Mouse (Mus musculus) limb, embryonic 14.5 days (tissue): ENCODE data around the gene Hist2h2bb. TPM values are rescaled to one million over a fixed set of nuclear protein-coding genes. Genes with fewer than 3 reads are reported as not detected.

Experiments
- ATAC-seq: fragments of 200-750 bp; cut with Nextera tagmentation; 2 replicates; pipeline ENCODE4 v1.8.0; 2017; ENCODE audit warnings: low read depth, moderate number of reproducible peaks, moderate TSS enrichment; ENCODE audit not compliant: low FRiP score
- DNase-seq: peaks from one replicate; pipeline ENCODE4 v3.0.0-alpha.2; 2015; ENCODE audit warnings: low spot score
- H3K27ac ChIP-seq: fragments of 300-500 bp; sonication (generic); replicated peaks from 2 replicates; pipeline ENCODE4 v1.5.1; 2014; ENCODE audit warnings: low read depth, mild to moderate bottlenecking, low read length, moderate library complexity, mixed read lengths
- H3K27me3 ChIP-seq: fragments of 300-500 bp; sonication (generic); 2 replicates; pipeline ENCODE4 v1.6.1; 2014; ENCODE audit warnings: low read length, mixed read lengths; ENCODE audit not compliant: control insufficient read depth, insufficient read depth
- H3K36me3 ChIP-seq: fragments of 300-500 bp; sonication (generic); 2 replicates; pipeline ENCODE4 v1.6.1; 2014; ENCODE audit warnings: mild to moderate bottlenecking, low read length, moderate library complexity, mixed read lengths; ENCODE audit not compliant: control insufficient read depth, insufficient read depth
- H3K4me1 ChIP-seq: fragments of 300-500 bp; sonication (generic); 2 replicates; pipeline ENCODE4 v1.6.1; 2014; ENCODE audit warnings: antibody characterized with exemption, low read length, mixed read lengths; ENCODE audit not compliant: control insufficient read depth, insufficient read depth
- H3K4me2 ChIP-seq: fragments of 300-500 bp; sonication (generic); replicated peaks from 2 replicates; pipeline ENCODE4 v1.6.1; 2014; ENCODE audit warnings: low read depth, mild to moderate bottlenecking, low read length, moderate library complexity; ENCODE audit not compliant: severe bottlenecking
- H3K4me3 ChIP-seq: fragments of 300-500 bp; sonication (generic); replicated peaks from 2 replicates; pipeline ENCODE4 v1.5.1; 2014; ENCODE audit warnings: low read length
- H3K9ac ChIP-seq: fragments of 300-500 bp; sonication (generic); 2 replicates; pipeline ENCODE4 v1.6.1; 2014; ENCODE audit warnings: mild to moderate bottlenecking, low read depth, low read length, moderate library complexity; ENCODE audit not compliant: severe bottlenecking
- H3K9me3 ChIP-seq: fragments of 300-500 bp; sonication (generic); 2 replicates; pipeline ENCODE4 v1.6.1; 2016; ENCODE audit warnings: low read length; ENCODE audit not compliant: control insufficient read depth
- POLR2A ChIP-seq: fragments of 200-500 bp; IDR thresholded peaks from 2 replicates; pipeline ENCODE4 v1.8.0; 2012; ENCODE audit warnings: inconsistent platforms, mild to moderate bottlenecking, moderate library complexity, borderline replicate concordance; ENCODE audit not compliant: insufficient read depth, insufficient read length; ENCODE audit errors: extremely low read depth
- WGBS: fragments of 180-500 bp; shearing (Covaris S2); extraction: QIAGEN DNeasy Blood & Tissue Kit; methylation state at CpG from one replicate; pipeline ENCODE4 v1.1.7; 2014; 5-methylcytosine and 5-hydroxymethylcytosine counted together
- microRNA-seq: library from miRNA; unstranded; fragments of <30 nt; microRNA quantifications from one replicate; pipeline ENCODE4, GENCODE M21; 2016
- polyA plus RNA-seq, 2 experiments: library from polyadenylated mRNA; depleted of rRNA in 1 of 2; stranded (reverse) in 1 of 2; unstranded in 1 of 2; fragments of >200 nt; fragmentation: Nextera tagmentation in 1 of 2; extraction: Ambion mirVana in 1 of 2; gene quantifications; 2 replicates each; pipeline versions ENCODE4 v1.2.1 to v1.2.3; 2012 to 2014

Hist2h2bb gene
- polyA plus RNA-seq, 2 experiments: 14.3 to 16.1 TPM

- H3K4me2 ChIP-seq: no peak overlapping the region
- TF ChIP-seq POLR2A: no peak
- H3K27me3 ChIP-seq: no peaks in the 10 kb centered on the region
- 65% methylated on average over 8 of the region's 8 CpGs for WGBS
- DNase-seq (no peak), ATAC-seq (no peak)
- H3K27ac ChIP-seq: no peak overlapping the region
- no peak overlapping the region for H3K9ac ChIP-seq
- H3K36me3 ChIP-seq: no peaks in the 10 kb centered on the region
- H3K9me3 ChIP-seq: no peaks in the 10 kb centered on the region
- no peak overlapping the region for H3K4me3 ChIP-seq
- H3K4me1 ChIP-seq: no peaks in the 10 kb centered on the region
Measured at GRCm38 (mm10) chr3:96312341-96313098, 43.0 kb downstream of the Hist2h2bb start.

Small RNAs within 50 kb of the gene (microRNA-seq; reads per million reads assigned to microRNA genes)
- not detected for gene Gm44492
- not detected for gene Gm47311
- not detected for gene Gm47313

Other genes starting within 250 kb of the Hist2h2bb start
- gene Vps45, start 211.3 kb upstream of the Hist2h2bb start, polyA plus RNA-seq (2012; rRNA removed): 13.8 and 16.5 TPM in 2 replicates
- 26.9 and 27.0 TPM in 2 replicates for gene Vps45, start 211.3 kb upstream of the Hist2h2bb start, polyA plus RNA-seq (2014; fragmentation: Nextera tagmentation; extraction: Ambion mirVana)
- gene Otud7b, start 165.2 kb upstream of the Hist2h2bb start, polyA plus RNA-seq (2012; rRNA removed): 14.0 and 14.3 TPM in 2 replicates
- 20.9 and 24.7 TPM in 2 replicates for gene Otud7b, start 165.2 kb upstream of the Hist2h2bb start, polyA plus RNA-seq (2014; fragmentation: Nextera tagmentation; extraction: Ambion mirVana)
- gene Mtmr11, start 107.7 kb upstream of the Hist2h2bb start, polyA plus RNA-seq (2012; rRNA removed): 42.9 and 44.9 TPM in 2 replicates
- 27.5 and 34.1 TPM in 2 replicates for gene Mtmr11, start 107.7 kb upstream of the Hist2h2bb start, polyA plus RNA-seq (2014; fragmentation: Nextera tagmentation; extraction: Ambion mirVana)
- 126 and 185 TPM in 2 replicates for gene Sf3b4, start 97.4 kb upstream of the Hist2h2bb start, polyA plus RNA-seq (2012; rRNA removed)
- 173 and 179 TPM in 2 replicates for gene Sf3b4, start 97.4 kb upstream of the Hist2h2bb start, polyA plus RNA-seq (2014; fragmentation: Nextera tagmentation; extraction: Ambion mirVana)
- gene Sv2a, start 88.6 kb upstream of the Hist2h2bb start, polyA plus RNA-seq (2012; rRNA removed): 13.2 and 13.8 TPM in 2 replicates
- 3.6 and 3.8 TPM in 2 replicates for gene Sv2a, start 88.6 kb upstream of the Hist2h2bb start, polyA plus RNA-seq (2014; fragmentation: Nextera tagmentation; extraction: Ambion mirVana)
- 38.8 and 43.9 TPM in 2 replicates for gene Bola1, start 50.0 kb upstream of the Hist2h2bb start, polyA plus RNA-seq (2012; rRNA removed)
- 47.7 and 60.2 TPM in 2 replicates for gene Bola1, start 50.0 kb upstream of the Hist2h2bb start, polyA plus RNA-seq (2014; fragmentation: Nextera tagmentation; extraction: Ambion mirVana)
- gene Hist2h2ab, start 49.9 kb upstream of the Hist2h2bb start, polyA plus RNA-seq (2012; rRNA removed): 1.7 and 2.7 TPM in 2 replicates
- 0.99 and 1.3 TPM in 2 replicates for gene Hist2h2ab, start 49.9 kb upstream of the Hist2h2bb start, polyA plus RNA-seq (2014; fragmentation: Nextera tagmentation; extraction: Ambion mirVana)
- gene Hist2h2ac, start 48.9 kb upstream of the Hist2h2bb start, polyA plus RNA-seq (2012; rRNA removed): 11.8 and 14.2 TPM in 2 replicates
- 7.0 and 8.9 TPM in 2 replicates for gene Hist2h2ac, start 48.9 kb upstream of the Hist2h2bb start, polyA plus RNA-seq (2014; fragmentation: Nextera tagmentation; extraction: Ambion mirVana)
- 8.5 TPM in 2 replicates for gene Hist2h2be, start 48.6 kb upstream of the Hist2h2bb start, polyA plus RNA-seq (2012; rRNA removed)
- gene Hist2h2be, start 48.6 kb upstream of the Hist2h2bb start, polyA plus RNA-seq (2014; fragmentation: Nextera tagmentation; extraction: Ambion mirVana): 5.2 and 7.5 TPM in 2 replicates
- 74.4 and 95.3 TPM in 2 replicates for gene Hist2h3c2, start 30.6 kb upstream of the Hist2h2bb start, polyA plus RNA-seq (2012; rRNA removed)
- gene Hist2h3c2, start 30.6 kb upstream of the Hist2h2bb start, polyA plus RNA-seq (2014; fragmentation: Nextera tagmentation; extraction: Ambion mirVana): 8.0 and 9.3 TPM in 2 replicates
- 9.7 and 28.1 TPM in 2 replicates for gene Hist2h2aa2, start 29.5 kb upstream of the Hist2h2bb start, polyA plus RNA-seq (2012; rRNA removed)
- gene Hist2h2aa2, start 29.5 kb upstream of the Hist2h2bb start, polyA plus RNA-seq (2014; fragmentation: Nextera tagmentation; extraction: Ambion mirVana): 30.9 and 33.1 TPM in 2 replicates
- 44.2 and 73.5 TPM in 2 replicates for gene Hist2h2aa1, start 24.3 kb upstream of the Hist2h2bb start, polyA plus RNA-seq (2012; rRNA removed)
- gene Hist2h2aa1, start 24.3 kb upstream of the Hist2h2bb start, polyA plus RNA-seq (2014; fragmentation: Nextera tagmentation; extraction: Ambion mirVana): 18.1 and 21.2 TPM in 2 replicates
- not detected in 2 replicates for gene Hist2h3c1, start 23.1 kb upstream of the Hist2h2bb start, polyA plus RNA-seq (2012; rRNA removed)
- 0.66 and 2.4 TPM in 2 replicates for gene Hist2h3c1, start 23.1 kb upstream of the Hist2h2bb start, polyA plus RNA-seq (2014; fragmentation: Nextera tagmentation; extraction: Ambion mirVana)
- 5.9 and 6.4 TPM in 2 replicates for gene Hist2h4, start 6.4 kb upstream of the Hist2h2bb start, polyA plus RNA-seq (2012; rRNA removed)
- gene Hist2h4, start 6.4 kb upstream of the Hist2h2bb start, polyA plus RNA-seq (2014; fragmentation: Nextera tagmentation; extraction: Ambion mirVana): 8.5 and 11.1 TPM in 2 replicates
- gene Hist2h3b, start 1.1 kb upstream of the Hist2h2bb start, polyA plus RNA-seq (2012; rRNA removed): 85.3 and 112 TPM in 2 replicates
- 63.1 and 72.3 TPM in 2 replicates for gene Hist2h3b, start 1.1 kb upstream of the Hist2h2bb start, polyA plus RNA-seq (2014; fragmentation: Nextera tagmentation; extraction: Ambion mirVana)
- gene Fcgr1, start 24.2 kb downstream of the Hist2h2bb start, polyA plus RNA-seq (2012; rRNA removed): 2.8 and 3.1 TPM in 2 replicates
- 3.3 and 3.9 TPM in 2 replicates for gene Fcgr1, start 24.2 kb downstream of the Hist2h2bb start, polyA plus RNA-seq (2014; fragmentation: Nextera tagmentation; extraction: Ambion mirVana)
- gene BC107364, start 182.6 kb downstream of the Hist2h2bb start, polyA plus RNA-seq (2012; rRNA removed): 0.10 TPM in 1 of 2 replicates, not detected in the other
- 0.40 TPM in 1 of 2 replicates, not detected in the other for gene BC107364, start 182.6 kb downstream of the Hist2h2bb start, polyA plus RNA-seq (2014; fragmentation: Nextera tagmentation; extraction: Ambion mirVana)